Mouse (Mus musculus): Measurements from ENCODE around the gene Cntrob. TPM values are rescaled to one million over a fixed set of nuclear protein-coding genes. Genes with fewer than 3 reads are reported as not detected.
"Not testable (repeated sequence)": the region's sequence is repeated elsewhere in the genome, so short reads cannot be mapped to it uniquely, and the experiment has no call there.

Cntrob gene
- polyA plus RNA-seq, 1 experiment from 2014 or later = 37.2 TPM

GRCm38 (mm10) chr11:69325628-69326407 is 2.2 kb upstream of the Cntrob start, which contains the start of gene Kcnab3:
Gene Kcnab3 (plus strand): TSS chr11:69326258.
- Histone ChIP-seq H3K27ac (no peak within 1 kb of the TSS), H3K4me1 (replicated peaks) (peaks cover 44% of the 10 kb centered on the region), H3K4me2 (peak within 1 kb of the TSS; percentile 82), H3K9ac (replicated peaks) (peak within 1 kb of the TSS; percentile 63), H3K27me3 (peaks cover 32% of the 10 kb centered on the region), H3K36me3 (peaks cover 3% of the 10 kb centered on the region; the same call in 1 of the 2 replicates), H3K9me3 (no peaks in the 10 kb centered on the region), H3K4me3 (replicated peaks) (peak within 1 kb of the TSS; percentile 54)
- 0 out of 2 replicates have a peak, but pooled peaks have one; percentile 11 for ATAC-seq (ENCODE audit: insufficient number of reproducible peaks, insufficient read depth, low FRiP score, low TSS enrichment, low read depth)
- WGBS = 11% methylated on average over 26 of the region's 26 CpGs

GRCm38 (mm10) chr11:69324749-69325148 is 1.2 kb upstream of the Cntrob start:
- no peak for ATAC-seq (ENCODE audit: insufficient number of reproducible peaks, insufficient read depth, low FRiP score, low TSS enrichment, low read depth)
- Histone ChIP-seq H3K27me3 (peaks cover 29% of the 10 kb centered on the region), H3K4me3 (replicated peaks) (peak overlapping the region; percentile 61), H3K4me2 (peak overlapping the region; percentile 84), H3K9me3 (no peaks in the 10 kb centered on the region), H3K36me3 (peaks cover 12% of the 10 kb centered on the region), H3K9ac (replicated peaks) (no peak overlapping the region), H3K4me1 (replicated peaks) (peaks cover 44% of the 10 kb centered on the region), H3K27ac (no peak overlapping the region)
- 80% methylated on average over 6 of the region's 6 CpGs for WGBS

- peak overlapping the region; percentile 81 for H3K9ac ChIP-seq (replicated peaks)
- H3K4me2 ChIP-seq = peak overlapping the region; percentile 84
- H3K36me3 ChIP-seq = peaks cover 30% of the 10 kb centered on the region
- H3K9me3 ChIP-seq = no peaks in the 10 kb centered on the region
- H3K4me3 ChIP-seq (replicated peaks) = peak overlapping the region; percentile 61
- peak overlapping the region; percentile 93 for H3K27ac ChIP-seq
- H3K4me1 ChIP-seq (replicated peaks) = peaks cover 44% of the 10 kb centered on the region
- H3K27me3 ChIP-seq = peaks cover 18% of the 10 kb centered on the region
- 23% methylated on average over 18 of the region's 18 CpGs for WGBS
- no peak for ATAC-seq (ENCODE audit: insufficient number of reproducible peaks, insufficient read depth, low FRiP score, low TSS enrichment, low read depth)
These were observed 693 bp downstream of the Cntrob start for GRCm38 (mm10) chr11:69322693-69323471.

- Histone ChIP-seq H3K4me2 (peak overlapping the region; percentile 84), H3K4me3 (replicated peaks) (peak overlapping the region; percentile 61), H3K4me1 (replicated peaks) (peaks cover 41% of the 10 kb centered on the region), H3K9me3 (no peaks in the 10 kb centered on the region), H3K27ac (no peak overlapping the region), H3K9ac (replicated peaks) (peak overlapping the region; percentile 81; the same call in 1 of the 2 replicates), H3K36me3 (peaks cover 38% of the 10 kb centered on the region), H3K27me3 (peaks cover 9% of the 10 kb centered on the region)
- no peak for ATAC-seq (ENCODE audit: insufficient number of reproducible peaks, insufficient read depth, low FRiP score, low TSS enrichment, low read depth)
- WGBS = 77% methylated on average over 6 of the region's 6 CpGs
These were observed 1.6 kb downstream of the Cntrob start for GRCm38 (mm10) chr11:69322010-69322409.

GRCm38 (mm10) chr11:69321580-69321979 is 2.0 kb downstream of the Cntrob start:
- Histone ChIP-seq H3K9me3 (no peaks in the 10 kb centered on the region), H3K4me2 (peak overlapping the region; percentile 84), H3K27ac (no peak overlapping the region), H3K9ac (replicated peaks) (no peak overlapping the region; the same call in 1 of the 2 replicates), H3K27me3 (peaks cover 5% of the 10 kb centered on the region), H3K4me3 (replicated peaks) (no peak overlapping the region), H3K4me1 (replicated peaks) (peaks cover 37% of the 10 kb centered on the region), H3K36me3 (peaks cover 42% of the 10 kb centered on the region)
- no peak for ATAC-seq (ENCODE audit: insufficient number of reproducible peaks, insufficient read depth, low FRiP score, low TSS enrichment, low read depth)
- WGBS = 92% methylated on average over 6 of the region's 6 CpGs

- peaks cover 15% of the 10 kb centered on the region for H3K4me1 ChIP-seq (replicated peaks)
- H3K4me3 ChIP-seq (replicated peaks); H3K9me3 ChIP-seq; H3K27ac ChIP-seq; H3K9ac ChIP-seq (replicated peaks); H3K27me3 ChIP-seq; H3K4me2 ChIP-seq; ATAC-seq (ENCODE audit: insufficient number of reproducible peaks, insufficient read depth, low FRiP score, low TSS enrichment, low read depth): not testable (repeated sequence)
- 86% methylated on average over 3 of the region's 3 CpGs for WGBS
- peaks cover 75% of the 10 kb centered on the region for H3K36me3 ChIP-seq
These were observed 5.6 kb downstream of the Cntrob start for GRCm38 (mm10) chr11:69318000-69318399.

GRCm38 (mm10) chr11:69316361-69316760 is 7.2 kb downstream of the Cntrob start:
- Histone ChIP-seq H3K4me2 (no peak overlapping the region), H3K36me3 (peaks cover 87% of the 10 kb centered on the region), H3K27me3 (no peaks in the 10 kb centered on the region), H3K4me1 (replicated peaks) (no peaks in the 10 kb centered on the region), H3K9ac (replicated peaks) (no peak overlapping the region), H3K27ac (no peak overlapping the region), H3K9me3 (no peaks in the 10 kb centered on the region), H3K4me3 (replicated peaks) (no peak overlapping the region)
- ATAC-seq (ENCODE audit: insufficient number of reproducible peaks, insufficient read depth, low FRiP score, low TSS enrichment, low read depth) = no peak
- WGBS = 95% methylated on average over 6 of the region's 6 CpGs

- 80% methylated on average over 7 of the region's 7 CpGs for WGBS
- no peaks in the 10 kb centered on the region for H3K4me1 ChIP-seq (replicated peaks)
- no peaks in the 10 kb centered on the region for H3K9me3 ChIP-seq
- H3K4me3 ChIP-seq (replicated peaks) = no peak overlapping the region
- ATAC-seq (ENCODE audit: insufficient number of reproducible peaks, insufficient read depth, low FRiP score, low TSS enrichment, low read depth) = no peak
- no peak overlapping the region for H3K9ac ChIP-seq (replicated peaks)
- no peak overlapping the region for H3K4me2 ChIP-seq
- H3K36me3 ChIP-seq = peaks cover 94% of the 10 kb centered on the region
- H3K27me3 ChIP-seq = no peaks in the 10 kb centered on the region
- H3K27ac ChIP-seq = no peak overlapping the region
These were observed 12.3 kb downstream of the Cntrob start for GRCm38 (mm10) chr11:69311266-69311665.

GRCm38 (mm10) chr11:69306039-69306438 is 17.5 kb downstream of the Cntrob start:
- peaks cover 96% of the 10 kb centered on the region for H3K36me3 ChIP-seq
- no peak overlapping the region for H3K4me3 ChIP-seq (replicated peaks)
- no peak overlapping the region for H3K4me2 ChIP-seq
- H3K27me3 ChIP-seq = no peaks in the 10 kb centered on the region
- no peaks in the 10 kb centered on the region for H3K9me3 ChIP-seq
- H3K27ac ChIP-seq = no peak overlapping the region
- ATAC-seq (ENCODE audit: insufficient number of reproducible peaks, insufficient read depth, low FRiP score, low TSS enrichment, low read depth) = no peak
- H3K4me1 ChIP-seq (replicated peaks) = no peaks in the 10 kb centered on the region
- H3K9ac ChIP-seq (replicated peaks) = no peak overlapping the region
- 89% methylated on average over 2 of the region's 2 CpGs for WGBS

GRCm38 (mm10) chr11:69305291-69305690 is 18.3 kb downstream of the Cntrob start:
- Histone ChIP-seq H3K4me1 (replicated peaks) (no peaks in the 10 kb centered on the region), H3K27me3 (no peaks in the 10 kb centered on the region), H3K4me2 (no peak overlapping the region), H3K27ac (no peak overlapping the region), H3K9ac (replicated peaks) (no peak overlapping the region), H3K9me3 (no peaks in the 10 kb centered on the region), H3K4me3 (replicated peaks) (no peak overlapping the region), H3K36me3 (peaks cover 96% of the 10 kb centered on the region)
- no peak for ATAC-seq (ENCODE audit: insufficient number of reproducible peaks, insufficient read depth, low FRiP score, low TSS enrichment, low read depth)
- WGBS = 88% methylated on average over 8 of the region's 9 CpGs

GRCm38 (mm10) chr11:69302817-69303216 is 20.8 kb downstream of the Cntrob start:
- Histone ChIP-seq H3K4me1 (replicated peaks) (no peaks in the 10 kb centered on the region), H3K36me3 (peaks cover 93% of the 10 kb centered on the region), H3K4me2 (no peak overlapping the region), H3K27me3 (no peaks in the 10 kb centered on the region), H3K9me3 (no peaks in the 10 kb centered on the region), H3K27ac (no peak overlapping the region), H3K4me3 (replicated peaks) (no peak overlapping the region), H3K9ac (replicated peaks) (no peak overlapping the region)
- 88% methylated on average over 7 of the region's 7 CpGs for WGBS
- ATAC-seq (ENCODE audit: insufficient number of reproducible peaks, insufficient read depth, low FRiP score, low TSS enrichment, low read depth) = no peak
